Mouse (Mus musculus) kidney, embryonic 16.5 days (tissue): ENCODE data around the gene Rpl38. TPM values are rescaled to one million over a fixed set of nuclear protein-coding genes. Genes with fewer than 3 reads are reported as not detected.

Experiments
- ATAC-seq: fragments of 200-750 bp; cut with Nextera tagmentation; 2 replicates; pipeline ENCODE4 v1.8.0; 2017; ENCODE audit warnings: moderate TSS enrichment; ENCODE audit not compliant: low FRiP score, low TSS enrichment
- H3K27ac ChIP-seq: fragments of 300-500 bp; sonication (generic); 2 replicates; pipeline ENCODE4 v1.5.1; 2014; ENCODE audit warnings: low read length
- H3K27me3 ChIP-seq: fragments of 300-500 bp; sonication (generic); 2 replicates; pipeline ENCODE4 v1.6.1; 2014; ENCODE audit warnings: low read length, control low read depth, mixed read lengths; ENCODE audit not compliant: insufficient read depth
- H3K36me3 ChIP-seq: fragments of 300-500 bp; sonication (generic); 2 replicates; pipeline ENCODE4 v1.6.1; 2014; ENCODE audit warnings: low read length, control low read depth, mixed read lengths; ENCODE audit not compliant: insufficient read depth
- H3K4me1 ChIP-seq: fragments of 300-500 bp; sonication (generic); 2 replicates; pipeline ENCODE4 v1.6.1; 2014; ENCODE audit warnings: low read length, control low read depth, mixed read lengths; ENCODE audit not compliant: insufficient read depth
- H3K4me2 ChIP-seq: fragments of 300-500 bp; sonication (generic); replicated peaks from 2 replicates; pipeline ENCODE4 v1.6.1; 2014; ENCODE audit warnings: low read depth, low read length
- H3K4me3 ChIP-seq: fragments of 300-500 bp; sonication (generic); 2 replicates; pipeline ENCODE4 v1.5.1; 2014; ENCODE audit warnings: mild to moderate bottlenecking, low read length
- H3K9ac ChIP-seq: fragments of 300-500 bp; sonication (generic); replicated peaks from 2 replicates; pipeline ENCODE4 v1.6.1; 2014; ENCODE audit warnings: low read length
- H3K9me3 ChIP-seq: fragments of 300-500 bp; sonication (generic); 2 replicates; pipeline ENCODE4 v1.6.1; 2016; ENCODE audit warnings: low read length, control low read depth
- WGBS: fragments of 180-500 bp; shearing (Covaris S2); extraction: QIAGEN DNeasy Blood & Tissue Kit; methylation state at CpG from one replicate; pipeline ENCODE4 v1.1.7; 2014; 5-methylcytosine and 5-hydroxymethylcytosine counted together
- polyA plus RNA-seq: library from polyadenylated mRNA; unstranded; fragments of >200 nt; fragmentation: Nextera tagmentation; extraction: Ambion mirVana; gene quantifications from 2 replicates; pipeline ENCODE4 v1.2.1, GENCODE M21; 2015

Rpl38 gene
- polyA plus RNA-seq, 1 experiment from 2014 or later = 802 TPM

- H3K4me2 ChIP-seq = no peak overlapping the region
- H3K4me3 ChIP-seq = no peak overlapping the region
- no peak overlapping the region for H3K9ac ChIP-seq
- WGBS = 55% methylated on average over 5 of the region's 5 CpGs
- H3K4me1 ChIP-seq = no peaks in the 10 kb centered on the region
- peaks cover 5% of the 10 kb centered on the region; the same call in 1 of the 2 replicates for H3K27me3 ChIP-seq
- no peak for ATAC-seq
- no peaks in the 10 kb centered on the region for H3K36me3 ChIP-seq
- no peak overlapping the region for H3K27ac ChIP-seq
- H3K9me3 ChIP-seq = no peaks in the 10 kb centered on the region
Measured at GRCm38 (mm10) chr11:114654552-114654951, 13.8 kb upstream of the Rpl38 start.

GRCm38 (mm10) chr11:114655350-114656008 is 12.8 kb upstream of the Rpl38 start:
- Histone ChIP-seq H3K4me1 (no peaks in the 10 kb centered on the region), H3K9ac (no peak overlapping the region), H3K27ac (no peak overlapping the region), H3K4me3 (no peak overlapping the region), H3K36me3 (no peaks in the 10 kb centered on the region), H3K4me2 (no peak overlapping the region), H3K9me3 (no peaks in the 10 kb centered on the region), H3K27me3 (peaks cover 5% of the 10 kb centered on the region; the same call in 1 of the 2 replicates)
- WGBS = 81% methylated on average over 7 of the region's 7 CpGs
- no peak for ATAC-seq

- Histone ChIP-seq H3K4me2 (no peak overlapping the region), H3K36me3 (no peaks in the 10 kb centered on the region), H3K4me1 (no peaks in the 10 kb centered on the region), H3K27ac (no peak overlapping the region), H3K4me3 (no peak overlapping the region), H3K9ac (no peak overlapping the region), H3K9me3 (no peaks in the 10 kb centered on the region), H3K27me3 (peaks cover 5% of the 10 kb centered on the region; the same call in 1 of the 2 replicates)
- 32% methylated on average over 27 of the region's 27 CpGs for WGBS
- no peak for ATAC-seq
Measured at GRCm38 (mm10) chr11:114656994-114657644, 11.2 kb upstream of the Rpl38 start.

- ATAC-seq = no peak
Measured at GRCm38 (mm10) chr11:114657737-114658136, 10.6 kb upstream of the Rpl38 start.

GRCm38 (mm10) chr11:114662161-114662560 is 6.2 kb upstream of the Rpl38 start:
- no peak overlapping the region for H3K27ac ChIP-seq
- H3K4me3 ChIP-seq = no peak overlapping the region
- no peaks in the 10 kb centered on the region for H3K36me3 ChIP-seq
- WGBS = 92% methylated on average over 14 of the region's 14 CpGs
- ATAC-seq = no peak
- H3K9ac ChIP-seq = no peak overlapping the region
- H3K4me1 ChIP-seq = no peaks in the 10 kb centered on the region
- H3K4me2 ChIP-seq = no peak overlapping the region
- H3K9me3 ChIP-seq = no peaks in the 10 kb centered on the region
- peaks cover 17% of the 10 kb centered on the region; the same call in 1 of the 2 replicates for H3K27me3 ChIP-seq

More at GRCm38 (mm10) chr11:114657737-114658136, 10.6 kb upstream of the Rpl38 start:
- Histone ChIP-seq H3K4me2 (no peak overlapping the region), H3K9ac (no peak overlapping the region), H3K27me3 (peaks cover 5% of the 10 kb centered on the region; the same call in 1 of the 2 replicates), H3K27ac (no peak overlapping the region), H3K4me1 (no peaks in the 10 kb centered on the region), H3K9me3 (no peaks in the 10 kb centered on the region), H3K4me3 (no peak overlapping the region), H3K36me3 (no peaks in the 10 kb centered on the region)
- 14% methylated on average over 7 of the region's 7 CpGs for WGBS

GRCm38 (mm10) chr11:114662746-114663362 is 5.5 kb upstream of the Rpl38 start:
- H3K9ac ChIP-seq = no peak overlapping the region
- no peaks in the 10 kb centered on the region for H3K4me1 ChIP-seq
- 32% methylated on average over 6 of the region's 6 CpGs for WGBS
- H3K36me3 ChIP-seq = no peaks in the 10 kb centered on the region
- 0 out of 2 replicates have a peak, but pooled peaks cover 16% of the 10 kb centered on the region for H3K27me3 ChIP-seq
- H3K27ac ChIP-seq = no peak overlapping the region
- ATAC-seq = no peak
- H3K4me3 ChIP-seq = no peak overlapping the region
- no peak overlapping the region for H3K4me2 ChIP-seq
- no peaks in the 10 kb centered on the region for H3K9me3 ChIP-seq

GRCm38 (mm10) chr11:114664164-114664563 is 4.2 kb upstream of the Rpl38 start:
- H3K27me3 ChIP-seq = 0 out of 2 replicates have a peak, but pooled peaks cover 16% of the 10 kb centered on the region
- no peaks in the 10 kb centered on the region for H3K9me3 ChIP-seq
- no peak overlapping the region for H3K9ac ChIP-seq
- no peak overlapping the region for H3K4me3 ChIP-seq
- no peak overlapping the region for H3K27ac ChIP-seq
- no peak overlapping the region for H3K4me2 ChIP-seq
- no peaks in the 10 kb centered on the region for H3K4me1 ChIP-seq
- H3K36me3 ChIP-seq = no peaks in the 10 kb centered on the region
- WGBS = 47% methylated on average over 7 of the region's 7 CpGs
- no peak for ATAC-seq

- no peak overlapping the region for H3K27ac ChIP-seq
- no peak for ATAC-seq
- 60% methylated on average over 2 of the region's 2 CpGs for WGBS
- 0 out of 2 replicates have a peak, but pooled peaks cover 16% of the 10 kb centered on the region for H3K27me3 ChIP-seq
- H3K4me3 ChIP-seq = no peak overlapping the region
- no peak overlapping the region for H3K4me2 ChIP-seq
- peaks cover 10% of the 10 kb centered on the region for H3K4me1 ChIP-seq
- H3K9me3 ChIP-seq = no peaks in the 10 kb centered on the region
- peaks cover 3% of the 10 kb centered on the region for H3K36me3 ChIP-seq
- H3K9ac ChIP-seq = no peak overlapping the region
Measured at GRCm38 (mm10) chr11:114665463-114665862, 2.9 kb upstream of the Rpl38 start.

- Histone ChIP-seq H3K36me3 (peaks cover 16% of the 10 kb centered on the region), H3K4me3 (no peak overlapping the region), H3K9me3 (no peaks in the 10 kb centered on the region), H3K4me2 (no peak overlapping the region), H3K9ac (no peak overlapping the region), H3K27me3 (0 out of 2 replicates have a peak, but pooled peaks cover 16% of the 10 kb centered on the region), H3K4me1 (peaks cover 16% of the 10 kb centered on the region), H3K27ac (no peak overlapping the region)
- no peak for ATAC-seq
- WGBS = 11% methylated on average over 10 of the region's 13 CpGs
Measured at GRCm38 (mm10) chr11:114666786-114667185, 1.5 kb upstream of the Rpl38 start.
